Mouse (Mus musculus) E14TG2a.4 (cell line): ENCODE data around the gene Tmem198.

ENCODE experiments used
- H3K27me3 ChIP-seq: 2 replicates; pipeline ENCODE4 v1.6.1; 2014; ENCODE audit warnings: low read length, control low read depth; ENCODE audit not compliant: insufficient read depth
- H3K36me3 ChIP-seq: 2 replicates; pipeline ENCODE4 v1.6.1; 2014; ENCODE audit warnings: low read length, control low read depth; ENCODE audit not compliant: insufficient read depth
- H3K4me1 ChIP-seq: replicated peaks from 2 replicates; pipeline ENCODE4 v1.6.1; 2014; ENCODE audit warnings: low read depth, low read length, control low read depth
- H3K4me3 ChIP-seq: replicated peaks from 2 replicates; pipeline ENCODE4 v1.5.1; 2014; ENCODE audit warnings: mild to moderate bottlenecking, low read length
- H3K9me3 ChIP-seq: 2 replicates; pipeline ENCODE4 v1.6.1; 2014; ENCODE audit warnings: low read length, control low read depth
- CTCF ChIP-seq: conservative IDR thresholded peaks from 2 replicates; pipeline ENCODE4 v1.5.1; 2014; ENCODE audit warnings: low read length
- NANOG ChIP-seq: IDR thresholded peaks from 2 replicates; pipeline ENCODE4 v1.6.1; 2014; ENCODE audit warnings: borderline replicate concordance, low read length, mixed read lengths
- POU5F1 ChIP-seq: IDR thresholded peaks from 2 replicates; pipeline ENCODE4 v1.6.1; 2014; ENCODE audit warnings: low read length, borderline replicate concordance

Gene Tmem198

GRCm38 (mm10) chr1:75458789-75459684, 20.3 kb upstream of the Tmem198 start:
- Histone ChIP-seq H3K4me3 (peak overlapping the region; percentile 65), H3K36me3 (no peaks in the 10 kb centered on the region), H3K4me1 (peaks cover 23% of the 10 kb centered on the region), H3K27me3 (peaks cover 70% of the 10 kb centered on the region), H3K9me3 (peaks cover 6% of the 10 kb centered on the region)
- TF ChIP-seq NANOG (no peak), POU5F1 (no peak), CTCF (no peak)

- peaks cover 6% of the 10 kb centered on the region for H3K9me3 ChIP-seq
- H3K4me1 ChIP-seq, result peaks cover 23% of the 10 kb centered on the region
- H3K36me3 ChIP-seq, result no peaks in the 10 kb centered on the region
- TF ChIP-seq CTCF (no peak), POU5F1 (no peak), NANOG (no peak)
- H3K4me3 ChIP-seq, result no peak overlapping the region
- H3K27me3 ChIP-seq, result peaks cover 71% of the 10 kb centered on the region
These were observed 19.0 kb upstream of the Tmem198 start for GRCm38 (mm10) chr1:75460297-75460696.

DNA sequence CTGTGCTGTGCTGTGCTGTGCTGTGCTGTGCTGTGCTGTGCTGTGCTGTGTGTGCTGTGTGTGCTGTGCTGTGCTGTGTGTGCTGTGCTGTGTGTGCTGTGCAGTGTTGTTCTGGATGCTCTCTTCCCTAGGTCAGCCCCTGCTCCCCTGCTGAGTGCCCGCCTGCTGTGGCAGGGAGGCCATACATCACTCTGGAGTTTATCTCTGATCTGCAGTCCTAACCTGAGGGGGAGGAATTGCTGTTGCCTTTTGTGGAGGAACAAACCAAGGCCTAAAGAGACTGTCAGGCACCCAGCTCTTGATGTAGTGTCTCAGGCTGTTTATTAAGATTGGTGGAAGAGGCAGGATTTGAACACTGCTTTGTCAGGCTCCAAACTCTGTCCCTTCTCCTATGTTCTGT, 16.7 kb upstream of the Tmem198 start:
- TF ChIP-seq CTCF (no peak), NANOG (no peak), POU5F1 (no peak)
- Histone ChIP-seq H3K27me3 (peaks cover 70% of the 10 kb centered on the region), H3K9me3 (peaks cover 6% of the 10 kb centered on the region), H3K4me1 (peaks cover 19% of the 10 kb centered on the region), H3K4me3 (no peak overlapping the region), H3K36me3 (no peaks in the 10 kb centered on the region)

DNA sequence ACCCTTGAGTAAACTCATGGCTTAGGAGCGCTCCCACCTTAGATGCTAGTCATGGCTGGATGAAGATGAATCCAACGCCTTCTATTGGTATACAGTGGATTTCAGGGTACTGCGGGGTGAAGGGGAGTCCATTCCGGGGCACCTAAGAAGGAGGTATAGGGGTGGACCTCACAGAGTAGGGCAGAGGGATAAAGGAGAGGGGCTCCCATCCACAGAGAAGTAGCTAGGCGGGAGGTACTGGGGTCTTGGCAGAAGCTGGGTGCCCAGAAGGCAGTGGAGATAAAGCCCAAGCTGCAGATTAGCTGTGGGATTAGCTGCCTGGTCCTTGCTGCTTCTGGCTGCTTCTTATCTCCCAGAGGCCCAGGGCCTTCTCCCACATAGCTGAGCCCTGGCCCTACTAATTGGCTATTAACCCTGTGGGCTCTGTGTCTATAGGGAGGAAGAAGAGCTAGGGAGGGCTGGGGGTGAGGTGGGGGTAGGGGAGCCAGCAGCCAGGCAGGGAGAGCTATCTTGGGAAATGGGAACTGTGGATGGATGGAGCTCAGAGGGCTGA, 15.6 kb upstream of the Tmem198 start:
- H3K4me1 ChIP-seq, result peaks cover 10% of the 10 kb centered on the region
- no peak for TF ChIP-seq CTCF
- no peak for TF ChIP-seq NANOG
- TF ChIP-seq POU5F1, result no peak
- peaks cover 6% of the 10 kb centered on the region for H3K9me3 ChIP-seq
- no peaks in the 10 kb centered on the region for H3K36me3 ChIP-seq
- no peak overlapping the region for H3K4me3 ChIP-seq
- peaks cover 69% of the 10 kb centered on the region for H3K27me3 ChIP-seq

- H3K4me3 ChIP-seq, result no peak overlapping the region
- no peak for TF ChIP-seq POU5F1
- peak; percentile 64 for TF ChIP-seq CTCF
- H3K4me1 ChIP-seq, result peaks cover 12% of the 10 kb centered on the region
- H3K9me3 ChIP-seq, result 0 out of 2 replicates have a peak, but pooled peaks cover 2% of the 10 kb centered on the region
- H3K27me3 ChIP-seq, result peaks cover 82% of the 10 kb centered on the region
- 0 out of 2 replicates have a peak, but pooled peaks cover under 1% of the 10 kb centered on the region for H3K36me3 ChIP-seq
These were observed 12.0 kb upstream of the Tmem198 start for GRCm38 (mm10) chr1:75467215-75467927.

DNA sequence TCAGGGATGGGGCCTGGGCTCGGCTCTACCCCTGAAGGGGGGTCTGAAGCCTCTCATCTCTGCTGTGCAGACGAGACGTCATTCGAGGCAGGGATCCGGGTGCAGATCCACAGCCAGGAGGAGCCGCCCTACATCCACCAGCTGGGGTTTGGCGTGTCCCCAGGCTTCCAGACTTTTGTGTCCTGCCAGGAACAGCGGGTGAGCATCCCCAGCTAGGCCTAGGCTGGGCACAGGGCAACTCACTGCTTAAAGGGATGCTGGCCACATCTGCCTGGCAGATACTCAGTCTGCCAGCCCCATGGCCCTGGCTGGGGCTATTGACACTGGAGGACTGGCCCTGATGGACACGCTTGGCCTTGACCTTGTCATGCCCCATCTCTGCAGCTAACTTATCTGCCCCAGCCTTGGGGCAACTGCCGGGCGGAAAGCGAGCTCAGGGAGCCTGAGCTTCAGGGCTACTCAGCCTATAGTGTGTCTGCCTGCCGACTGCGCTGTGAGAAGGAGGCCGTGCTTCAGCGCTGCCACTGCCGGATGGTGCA, 10.0 kb upstream of the Tmem198 start:
- peaks cover 16% of the 10 kb centered on the region for H3K4me1 ChIP-seq
- no peaks in the 10 kb centered on the region for H3K9me3 ChIP-seq
- TF ChIP-seq NANOG (no peak), CTCF (no peak), POU5F1 (no peak)
- no peak overlapping the region for H3K4me3 ChIP-seq
- H3K27me3 ChIP-seq, result peaks cover 73% of the 10 kb centered on the region
- peaks cover 20% of the 10 kb centered on the region for H3K36me3 ChIP-seq

- no peak overlapping the region for H3K4me3 ChIP-seq
- H3K9me3 ChIP-seq, result no peaks in the 10 kb centered on the region
- TF ChIP-seq CTCF (no peak), NANOG (no peak), POU5F1 (no peak)
- peaks cover 48% of the 10 kb centered on the region for H3K36me3 ChIP-seq
- H3K27me3 ChIP-seq, result peaks cover 30% of the 10 kb centered on the region
- peaks cover 63% of the 10 kb centered on the region for H3K4me1 ChIP-seq
These were observed 2.9 kb upstream of the Tmem198 start for GRCm38 (mm10) chr1:75476441-75476840.
